Mouse (Mus musculus): Measurements from ENCODE around the gene Arhgef39. TPM values are rescaled to one million over a fixed set of nuclear protein-coding genes. Genes with fewer than 3 reads are reported as not detected.
"Not testable (repeated sequence)": the region's sequence is repeated elsewhere in the genome, so short reads cannot be mapped to it uniquely, and the experiment has no call there.

Arhgef39 gene
- total and polyA plus RNA-seq, 2 experiments from 2014 or later, result 8.8 to 18.7 TPM

DNA sequence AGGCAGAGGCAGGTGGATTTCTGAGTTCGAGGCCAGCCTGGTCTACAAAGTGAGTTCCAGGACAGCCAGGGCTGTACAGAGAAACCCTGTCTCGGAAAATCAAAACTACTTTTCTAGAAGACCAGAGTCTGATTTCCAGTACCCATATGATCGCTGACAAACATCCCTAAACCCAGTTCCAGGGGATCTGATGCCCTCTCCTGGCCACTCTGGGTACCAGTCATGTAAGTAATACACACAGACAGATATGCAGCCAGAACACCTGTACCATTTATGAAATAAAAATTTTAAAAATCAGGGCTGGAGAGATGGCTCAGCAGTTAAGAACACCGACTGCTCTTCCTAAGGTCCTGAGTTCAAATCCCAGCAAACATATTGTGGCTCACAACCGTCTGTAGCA lies 13.8 kb downstream of the Arhgef39 start:
- not testable (repeated sequence) for ATAC-seq (ENCODE audit: insufficient read depth, low read depth); H3K27me3 ChIP-seq (ENCODE audit: control insufficient read depth, insufficient read depth, low read length); DNase-seq (ENCODE audit: low spot score); H3K9me3 ChIP-seq (replicated peaks; ENCODE audit: control insufficient read depth, low read length); H3K36me3 ChIP-seq (replicated peaks; ENCODE audit: control insufficient read depth, insufficient read depth, low read length); H3K4me2 ChIP-seq (ENCODE audit: low read depth, low read length); H3K4me1 ChIP-seq (ENCODE audit: control insufficient read depth, insufficient read depth); H3K9ac ChIP-seq (replicated peaks; ENCODE audit: low read depth, low read length); H3K4me3 ChIP-seq (ENCODE audit: low read depth, low read length); H3K27ac ChIP-seq (ENCODE audit: low read depth)
- 89% methylated on average over 5 of the region's 5 CpGs for WGBS
- peak; percentile 7; the same call in 1 of the 2 replicates for TF ChIP-seq CTCF (IDR thresholded peaks at IDR 0.05; ENCODE audit: low read depth)

DNA sequence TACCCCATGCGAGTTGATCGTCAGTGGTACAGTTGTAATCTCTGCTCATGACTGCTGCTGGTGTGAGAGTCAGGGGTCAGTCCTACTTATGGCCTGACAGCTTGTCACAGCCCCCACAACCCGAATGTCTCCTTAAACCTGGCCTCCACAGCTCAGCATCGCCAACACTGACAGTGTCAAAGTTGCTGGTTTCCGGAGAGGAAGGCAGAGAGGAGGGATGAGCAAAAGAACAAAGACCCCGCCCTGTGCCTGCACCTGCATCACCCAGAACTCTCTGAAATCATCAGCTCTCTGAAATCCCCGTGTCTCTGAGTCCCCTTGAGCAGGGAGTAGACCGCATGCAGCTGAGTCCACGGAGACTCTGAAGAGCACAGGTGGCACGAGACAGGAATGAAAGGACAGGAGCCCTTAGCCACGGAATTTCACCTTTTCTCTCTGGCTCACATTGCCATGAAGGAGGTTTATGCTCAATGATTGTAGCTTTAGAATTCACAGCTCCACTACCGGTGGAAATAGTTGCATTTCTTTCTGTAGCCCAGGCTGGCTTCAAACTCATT lies 15.9 kb downstream of the Arhgef39 start, which contains the start of gene Sit1:
Gene Sit1 (minus strand): TSS at position 200 of the 557 bp plus-strand sequence.
- no peak for TF ChIP-seq CTCF (IDR thresholded peaks at IDR 0.05; ENCODE audit: low read depth)
- TF ChIP-seq EP300 (IDR thresholded peaks at IDR 0.05; ENCODE audit: low read depth), result no peak
- H3K27me3 ChIP-seq (ENCODE audit: control insufficient read depth, insufficient read depth, low read length), result no peaks in the 10 kb centered on the region
- no peaks in the 10 kb centered on the region for H3K36me3 ChIP-seq (replicated peaks; ENCODE audit: control insufficient read depth, insufficient read depth, low read length)
- ATAC-seq (ENCODE audit: insufficient read depth, low read depth) (no peak), DNase-seq (ENCODE audit: low spot score) (no peak)
- no peak within 1 kb of the TSS; the same call in 1 of the 2 replicates for H3K27ac ChIP-seq (ENCODE audit: low read depth)
- H3K9ac ChIP-seq (replicated peaks; ENCODE audit: low read depth, low read length), result no peak within 1 kb of the TSS; the same call in 1 of the 2 replicates
- WGBS, result 56% methylated on average over 12 of the region's 12 CpGs
- peak within 1 kb of the TSS; percentile 25; the same call in 1 of the 2 replicates for H3K4me2 ChIP-seq (ENCODE audit: low read depth, low read length)
- no peaks in the 10 kb centered on the region for H3K4me1 ChIP-seq (ENCODE audit: control insufficient read depth, insufficient read depth)
- H3K9me3 ChIP-seq (replicated peaks; ENCODE audit: control insufficient read depth, low read length), result no peaks in the 10 kb centered on the region
- peak within 1 kb of the TSS; percentile 15; the same call in 1 of the 2 replicates for H3K4me3 ChIP-seq (ENCODE audit: low read depth, low read length)

DNA sequence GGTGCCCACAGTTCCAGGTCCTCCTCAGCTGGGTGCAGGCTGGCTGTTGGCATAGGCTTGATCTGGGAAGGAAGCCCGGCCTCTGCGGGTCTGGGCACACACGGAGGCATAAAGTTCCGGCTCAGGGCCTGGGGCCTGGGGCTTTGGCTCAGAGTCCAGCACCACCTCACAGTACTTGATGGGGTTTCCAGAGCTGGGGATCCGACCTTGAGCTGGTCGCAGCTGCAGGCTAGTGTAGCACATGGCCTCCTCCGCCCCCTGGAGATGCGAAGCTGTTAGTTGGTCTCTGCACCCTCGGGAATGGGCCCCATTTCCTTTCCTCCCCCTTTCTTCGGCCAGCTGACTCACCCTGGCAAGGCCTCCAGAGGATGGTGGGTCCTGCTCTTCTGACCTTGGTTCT lies 16.9 kb downstream of the Arhgef39 start:
- no peak for ATAC-seq (ENCODE audit: insufficient read depth, low read depth)
- no peaks in the 10 kb centered on the region for H3K9me3 ChIP-seq (replicated peaks; ENCODE audit: control insufficient read depth, low read length)
- H3K27me3 ChIP-seq (ENCODE audit: control insufficient read depth, insufficient read depth, low read length), result no peaks in the 10 kb centered on the region
- TF ChIP-seq CTCF (IDR thresholded peaks at IDR 0.05; ENCODE audit: low read depth) (no peak), EP300 (IDR thresholded peaks at IDR 0.05; ENCODE audit: low read depth) (no peak)
- no peaks in the 10 kb centered on the region for H3K4me1 ChIP-seq (ENCODE audit: control insufficient read depth, insufficient read depth)
- no peak for DNase-seq (ENCODE audit: low spot score)
- H3K4me2 ChIP-seq (ENCODE audit: low read depth, low read length), result peak overlapping the region; percentile 25; the same call in 1 of the 2 replicates
- peak overlapping the region; percentile 15; the same call in 1 of the 2 replicates for H3K4me3 ChIP-seq (ENCODE audit: low read depth, low read length)
- no peaks in the 10 kb centered on the region for H3K36me3 ChIP-seq (replicated peaks; ENCODE audit: control insufficient read depth, insufficient read depth, low read length)
- no peak overlapping the region; the same call in 1 of the 2 replicates for H3K9ac ChIP-seq (replicated peaks; ENCODE audit: low read depth, low read length)
- 54% methylated on average over 10 of the region's 10 CpGs for WGBS
- no peak overlapping the region; the same call in 1 of the 2 replicates for H3K27ac ChIP-seq (ENCODE audit: low read depth)

DNA sequence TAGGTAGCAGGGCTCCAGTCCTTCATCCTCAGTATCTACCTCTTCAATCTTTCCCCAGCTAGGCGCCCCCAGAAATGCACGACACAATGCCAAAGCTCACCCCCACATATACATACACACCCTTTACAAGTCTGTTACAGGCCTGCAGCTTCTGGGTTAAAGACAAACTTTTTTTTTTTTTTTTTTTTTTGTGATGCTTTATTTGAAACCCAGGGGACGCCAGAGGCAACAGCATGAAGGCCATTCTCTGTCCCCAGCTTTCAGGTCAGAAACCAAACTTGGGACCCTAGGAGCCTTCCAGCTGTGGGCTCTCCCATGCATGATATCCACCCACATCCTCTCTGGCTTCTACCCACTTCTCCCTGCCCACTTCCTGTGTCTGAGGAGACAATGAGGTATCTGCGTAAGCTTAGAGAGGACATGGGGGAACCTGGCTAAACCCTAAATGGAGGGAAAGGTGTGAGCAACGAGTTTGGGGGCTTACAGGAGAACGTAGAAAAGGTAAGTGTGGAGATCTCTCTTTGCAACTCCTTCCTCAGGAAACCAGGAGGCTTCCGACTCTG lies 17.5 kb downstream of the Arhgef39 start:
- ATAC-seq (ENCODE audit: insufficient read depth, low read depth) (no peak), DNase-seq (ENCODE audit: low spot score) (no peak)
- no peak for TF ChIP-seq CTCF (IDR thresholded peaks at IDR 0.05; ENCODE audit: low read depth)
- TF ChIP-seq EP300 (IDR thresholded peaks at IDR 0.05; ENCODE audit: low read depth), result no peak
- H3K9me3 ChIP-seq (replicated peaks; ENCODE audit: control insufficient read depth, low read length), result no peaks in the 10 kb centered on the region
- H3K4me3 ChIP-seq (ENCODE audit: low read depth, low read length), result peak overlapping the region; percentile 15; the same call in 1 of the 2 replicates
- no peaks in the 10 kb centered on the region for H3K4me1 ChIP-seq (ENCODE audit: control insufficient read depth, insufficient read depth)
- no peak overlapping the region for H3K9ac ChIP-seq (replicated peaks; ENCODE audit: low read depth, low read length)
- 58% methylated on average over 7 of the region's 7 CpGs for WGBS
- peak overlapping the region; percentile 25; the same call in 1 of the 2 replicates for H3K4me2 ChIP-seq (ENCODE audit: low read depth, low read length)
- no peaks in the 10 kb centered on the region for H3K27me3 ChIP-seq (ENCODE audit: control insufficient read depth, insufficient read depth, low read length)
- no peaks in the 10 kb centered on the region for H3K36me3 ChIP-seq (replicated peaks; ENCODE audit: control insufficient read depth, insufficient read depth, low read length)
- no peak overlapping the region; the same call in 1 of the 2 replicates for H3K27ac ChIP-seq (ENCODE audit: low read depth)

DNA sequence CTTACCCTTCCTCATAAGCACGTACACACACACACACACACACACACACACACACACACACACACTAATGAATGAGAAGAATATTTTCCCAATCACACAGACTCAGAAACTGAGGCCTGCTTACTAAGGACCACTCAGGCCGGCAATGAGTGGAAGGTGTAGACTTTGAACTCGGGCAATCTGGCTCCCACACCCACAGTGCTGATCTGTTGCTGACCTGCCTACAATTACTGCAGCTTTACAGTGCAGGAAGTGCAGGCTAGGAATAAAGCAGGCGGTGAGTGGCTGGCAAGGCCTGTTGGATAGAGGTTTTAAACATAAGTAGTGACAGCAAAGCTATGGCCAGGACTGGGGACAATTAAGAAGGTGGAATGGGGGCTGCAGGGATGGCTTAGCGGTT lies 18.5 kb downstream of the Arhgef39 start:
- Histone ChIP-seq H3K4me3 (ENCODE audit: low read depth, low read length) (no peak overlapping the region), H3K27ac (ENCODE audit: low read depth) (no peak overlapping the region), H3K4me2 (ENCODE audit: low read depth, low read length) (no peak overlapping the region), H3K27me3 (ENCODE audit: control insufficient read depth, insufficient read depth, low read length) (no peaks in the 10 kb centered on the region), H3K4me1 (ENCODE audit: control insufficient read depth, insufficient read depth) (no peaks in the 10 kb centered on the region), H3K9ac (replicated peaks; ENCODE audit: low read depth, low read length) (no peak overlapping the region), H3K36me3 (replicated peaks; ENCODE audit: control insufficient read depth, insufficient read depth, low read length) (no peaks in the 10 kb centered on the region), H3K9me3 (replicated peaks; ENCODE audit: control insufficient read depth, low read length) (no peaks in the 10 kb centered on the region)
- no peak for TF ChIP-seq EP300 (IDR thresholded peaks at IDR 0.05; ENCODE audit: low read depth)
- DNase-seq (ENCODE audit: low spot score), result no peak
- WGBS, result 78% methylated on average over 5 of the region's 5 CpGs
- ATAC-seq (ENCODE audit: insufficient read depth, low read depth), result no peak

Measured in heart, postnatal 0 days (tissue).